Mouse (Mus musculus): ENCODE data around the gene Nt5c. TPM values are rescaled to one million over a fixed set of nuclear protein-coding genes. Genes with fewer than 3 reads are reported as not detected.
"Not testable (repeated sequence)": the region's sequence is repeated elsewhere in the genome, so short reads cannot be mapped to it uniquely, and the experiment has no call there.

Nt5c gene
- total RNA-seq, 4 experiments from 2014 or later, result 8.7 to 14.9 (median 10.1) TPM

DNA sequence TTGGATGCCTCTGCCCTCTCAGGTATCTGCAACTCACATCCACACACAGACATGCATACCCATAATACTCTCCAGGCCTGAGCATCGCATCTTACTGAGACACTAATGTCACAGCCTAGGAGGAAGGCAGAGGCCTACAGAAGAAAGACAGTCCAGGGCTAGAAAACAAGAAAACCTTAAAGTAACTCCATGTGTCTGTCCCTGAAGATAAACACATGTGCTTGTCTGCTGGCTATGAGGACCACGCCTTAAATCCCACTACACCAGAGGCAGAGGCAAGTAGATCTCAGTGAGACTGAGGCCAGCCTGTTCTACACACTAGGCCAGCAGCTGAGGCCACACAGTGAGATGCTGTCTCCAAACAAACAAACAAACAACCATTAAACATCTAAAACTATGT lies 19.5 kb upstream of the Nt5c start:
- no peak for DNase-seq (ENCODE audit: low spot score)

DNA sequence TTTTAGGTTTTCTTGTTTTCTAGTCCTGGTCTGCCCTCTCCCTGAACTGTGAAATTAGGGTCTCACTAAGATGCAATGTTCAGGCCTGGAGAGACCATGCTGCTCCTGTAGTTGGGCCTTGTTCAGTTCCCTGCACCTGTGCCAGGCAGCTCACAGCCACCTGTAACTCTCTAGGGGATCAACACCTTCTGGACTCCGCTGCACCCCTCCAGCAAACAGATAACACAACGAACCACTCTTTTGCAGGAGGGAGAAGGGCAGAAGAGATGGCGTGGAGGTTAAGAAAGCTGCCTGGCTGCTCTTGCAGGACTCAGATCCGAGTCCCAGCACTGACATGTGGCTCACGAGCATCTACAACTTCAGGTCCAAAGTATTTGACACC lies 18.8 kb upstream of the Nt5c start:
- no peak for DNase-seq (ENCODE audit: low spot score)

DNA sequence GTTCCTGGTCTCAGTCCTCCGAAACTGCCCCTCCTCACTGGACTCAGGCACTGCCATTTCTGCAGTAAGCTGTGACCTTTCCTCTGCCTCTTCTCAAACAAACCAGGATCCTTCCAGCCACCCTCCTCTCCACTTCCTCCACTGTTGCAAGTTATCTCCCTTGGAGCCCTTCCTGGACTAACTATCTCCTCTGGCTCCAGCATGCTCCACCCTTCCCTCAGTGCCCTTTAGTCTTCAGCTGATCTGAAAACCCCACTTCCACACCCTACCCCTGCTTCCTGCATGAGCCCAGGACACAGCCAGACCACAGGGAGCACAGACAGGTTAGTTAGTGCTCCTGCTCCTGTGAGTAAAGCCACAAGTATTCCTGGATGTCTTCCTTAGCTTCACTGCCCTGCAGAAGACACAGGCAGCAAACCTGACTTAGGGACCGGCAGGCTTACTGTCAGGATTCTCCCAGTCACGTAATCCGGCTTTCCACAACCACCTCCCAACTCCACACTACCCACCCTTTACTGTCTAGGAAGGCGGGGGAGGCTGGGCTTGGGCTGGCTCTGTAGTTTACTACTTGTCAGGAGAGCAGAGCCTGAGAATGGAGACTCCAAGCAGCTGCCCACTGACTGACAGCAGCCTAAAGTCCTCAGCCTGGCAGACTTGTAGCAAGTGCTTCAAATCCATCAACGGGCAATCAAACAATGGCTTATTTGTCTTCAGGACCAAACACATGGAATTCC lies 18.3 kb upstream of the Nt5c start:
- no peak for DNase-seq (ENCODE audit: low spot score)

DNA sequence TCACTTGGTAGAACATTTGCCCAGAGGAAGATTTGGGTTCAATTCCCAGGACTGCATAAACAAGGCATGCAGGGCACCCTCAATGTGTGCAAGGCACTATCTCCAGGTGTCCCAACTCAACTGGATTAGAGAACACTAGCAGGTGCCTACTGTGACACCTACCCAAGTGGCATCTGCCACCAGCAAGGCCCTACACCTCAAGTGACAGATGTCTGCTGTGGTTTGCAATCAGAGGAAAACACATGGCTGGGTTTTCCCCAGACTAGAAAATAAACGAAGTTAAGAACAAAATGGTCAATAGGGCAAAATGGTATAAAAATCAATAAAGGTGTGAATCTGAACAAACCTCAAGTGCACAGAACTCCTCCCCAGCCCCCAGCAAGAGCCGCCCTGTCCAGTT lies 16.4 kb upstream of the Nt5c start:
- DNase-seq (ENCODE audit: low spot score), result no peak

DNA sequence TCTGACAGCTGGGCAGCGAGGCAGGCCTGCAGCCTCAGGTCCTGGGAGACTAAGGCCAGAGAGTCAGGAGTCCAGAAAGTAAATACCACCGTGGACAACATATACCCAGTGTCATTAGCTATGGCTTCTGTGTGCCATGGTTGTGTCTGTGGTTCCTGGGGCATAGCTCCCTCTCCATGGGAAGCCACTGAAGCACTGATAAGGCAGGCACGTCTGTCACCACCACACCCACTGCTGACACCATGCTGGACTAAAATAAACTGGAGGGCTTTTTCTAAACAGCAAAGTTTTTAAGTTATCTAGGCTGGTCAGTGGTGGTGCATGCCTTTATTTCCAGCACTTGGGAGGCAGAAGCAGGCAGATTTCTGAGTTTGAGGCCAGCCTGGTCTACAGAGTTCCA lies 14.9 kb upstream of the Nt5c start:
- no peak for DNase-seq (ENCODE audit: low spot score)

DNA sequence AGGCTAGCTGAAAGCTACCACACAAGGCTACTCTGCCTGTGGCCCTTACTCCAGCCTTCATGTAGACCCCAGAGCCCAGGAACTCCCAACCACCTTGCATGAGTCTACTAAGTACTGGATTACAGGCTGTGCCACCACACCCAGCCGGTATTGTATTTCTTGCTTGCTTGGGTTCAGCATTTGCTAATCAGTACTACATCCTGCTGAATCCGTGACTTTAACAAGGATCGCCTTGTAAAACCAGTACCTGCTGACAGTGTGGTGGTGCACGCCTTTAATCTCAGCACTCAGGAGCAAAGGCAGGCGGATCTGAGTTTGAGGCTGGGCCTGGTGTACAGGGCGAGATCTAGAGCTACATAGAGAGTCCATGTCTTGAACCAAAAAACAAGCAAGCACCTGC lies 11.0 kb upstream of the Nt5c start:
- no peak for DNase-seq (ENCODE audit: low spot score)

DNA sequence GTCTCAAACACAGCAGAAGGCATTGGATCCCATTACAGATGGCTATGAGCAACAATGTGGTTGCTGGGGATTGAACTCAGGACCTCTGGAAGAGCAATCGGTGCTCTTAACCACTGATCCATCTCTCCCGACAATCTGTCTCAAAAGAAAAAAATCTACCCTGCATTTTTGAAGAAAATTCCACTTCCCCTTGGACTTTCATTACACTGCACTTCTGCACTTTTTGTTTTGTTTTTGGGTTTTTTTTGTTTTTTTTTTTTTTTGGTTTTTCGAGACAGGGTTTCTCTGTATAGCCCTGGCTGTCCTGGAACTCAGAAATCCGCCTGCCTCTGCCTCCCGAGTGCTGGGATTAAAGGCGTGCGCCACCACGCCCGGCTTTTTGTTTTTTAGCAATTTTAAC lies 4.9 kb upstream of the Nt5c start:
- DNase-seq (ENCODE audit: low spot score), result not testable (repeated sequence)

DNA sequence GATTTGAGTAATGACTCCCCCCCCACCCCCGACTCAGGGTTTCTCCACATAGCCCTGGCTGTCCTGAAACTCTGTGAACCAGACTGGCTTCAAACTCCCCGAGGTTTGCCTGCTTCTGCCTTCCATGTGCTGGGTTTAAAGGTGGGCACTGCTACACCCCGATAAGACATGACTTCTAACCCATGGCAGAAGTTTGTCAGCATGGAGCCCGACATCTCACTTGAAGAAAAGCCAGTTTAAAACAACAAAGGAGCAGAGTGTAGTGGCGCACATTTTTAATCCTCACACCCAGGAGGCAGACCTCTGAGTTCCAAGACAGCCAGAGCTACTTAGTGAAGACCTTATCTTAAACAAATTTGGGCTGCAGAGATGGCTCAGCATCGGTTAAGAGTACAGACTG lies 725 bp upstream of the Nt5c start:
- no peak for DNase-seq (ENCODE audit: low spot score)

DNA sequence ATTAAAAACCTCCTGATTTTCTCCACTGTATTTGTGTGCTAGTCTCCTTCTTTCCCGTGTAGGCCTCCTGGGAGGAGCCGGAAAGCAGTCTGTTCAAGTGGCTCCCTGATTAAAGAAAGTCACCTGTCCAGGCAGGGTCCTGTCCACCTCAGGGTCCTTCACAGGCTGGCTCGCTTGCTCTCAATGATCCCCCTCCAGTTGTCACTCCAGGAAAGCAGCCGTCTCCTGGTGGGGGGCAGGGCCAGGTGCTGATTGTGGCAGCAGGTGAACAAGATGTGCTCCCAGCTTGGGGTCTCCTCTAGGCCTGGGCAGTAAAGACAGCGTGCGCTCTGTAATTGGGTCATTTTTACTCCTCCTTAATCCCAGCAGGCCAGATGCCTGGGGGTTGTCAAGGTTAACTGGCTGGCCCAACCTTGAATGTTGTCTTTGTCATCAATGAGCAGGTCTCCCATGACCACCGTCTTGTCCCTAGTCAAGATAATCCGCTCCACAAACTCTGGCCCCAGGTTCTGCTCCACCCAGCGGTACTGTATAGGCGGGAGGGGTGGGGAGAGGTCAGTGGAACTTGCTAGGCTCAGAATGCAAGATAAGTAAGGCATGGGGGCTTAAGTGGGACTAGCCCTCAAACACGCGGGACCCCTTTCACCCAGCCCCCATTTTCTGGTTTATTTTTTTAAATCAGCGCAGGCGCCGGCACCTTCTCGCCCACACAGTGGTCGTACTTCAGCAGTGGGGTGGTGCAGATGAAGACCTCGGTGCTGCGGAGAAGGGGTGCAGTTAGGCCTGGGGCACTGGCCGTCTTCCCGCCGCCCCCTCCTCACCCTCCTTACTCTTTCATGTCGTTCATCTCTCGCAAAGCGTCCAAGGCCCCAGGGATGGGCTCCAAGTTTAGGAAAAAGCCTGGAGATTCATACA lies 964 bp downstream of the Nt5c start:
- DNase-seq (ENCODE audit: low spot score), result no peak

DNA sequence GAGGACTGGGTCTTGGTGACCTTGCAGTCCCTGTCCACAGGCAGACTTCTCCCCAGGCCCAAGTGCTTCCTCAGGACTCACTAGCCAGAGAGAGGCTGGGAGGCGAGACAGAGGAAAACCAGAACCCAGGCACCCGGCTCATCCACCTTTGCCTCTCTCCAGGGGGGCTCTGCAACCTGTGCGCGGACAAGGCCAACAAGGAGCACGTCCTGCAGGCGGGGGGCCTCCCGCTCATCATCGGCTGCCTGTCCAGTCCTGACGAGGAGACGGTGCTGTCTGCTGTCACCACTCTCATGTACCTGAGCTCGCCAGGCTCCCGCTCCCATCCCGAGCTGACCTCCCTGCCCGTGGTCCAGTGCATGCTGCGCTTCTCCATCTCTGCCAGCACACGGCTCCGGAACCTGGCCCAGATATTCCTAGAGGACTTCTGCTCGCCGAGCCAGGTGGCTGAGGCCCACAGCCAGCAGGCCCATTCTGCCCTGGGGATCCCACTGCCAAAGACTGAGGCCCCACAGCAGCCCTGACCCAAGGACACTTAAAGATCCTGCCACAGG lies 3.0 kb downstream of the Nt5c start:
- no peak for DNase-seq (ENCODE audit: low spot score)

DNA sequence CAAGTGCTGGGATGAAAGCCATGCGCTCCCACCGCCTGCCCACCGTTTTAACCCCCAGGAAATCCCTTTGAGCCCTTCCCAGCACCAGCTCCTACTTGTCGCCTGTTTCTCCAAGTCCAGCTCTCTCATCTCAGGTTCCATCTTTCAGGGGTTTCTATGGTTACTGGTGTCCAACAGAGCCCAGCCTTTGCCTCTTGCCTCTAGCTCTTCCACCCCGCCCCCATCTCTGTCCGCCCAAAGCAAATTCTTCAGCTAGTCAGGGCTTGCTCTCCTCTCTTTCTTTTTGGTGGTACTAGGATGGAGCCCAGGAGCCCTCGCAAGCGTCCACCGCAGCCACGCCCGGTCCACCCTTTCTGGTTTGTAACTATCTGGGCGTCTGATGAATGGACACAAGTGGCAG lies 6.5 kb downstream of the Nt5c start:
- no peak for DNase-seq (ENCODE audit: low spot score)

DNA sequence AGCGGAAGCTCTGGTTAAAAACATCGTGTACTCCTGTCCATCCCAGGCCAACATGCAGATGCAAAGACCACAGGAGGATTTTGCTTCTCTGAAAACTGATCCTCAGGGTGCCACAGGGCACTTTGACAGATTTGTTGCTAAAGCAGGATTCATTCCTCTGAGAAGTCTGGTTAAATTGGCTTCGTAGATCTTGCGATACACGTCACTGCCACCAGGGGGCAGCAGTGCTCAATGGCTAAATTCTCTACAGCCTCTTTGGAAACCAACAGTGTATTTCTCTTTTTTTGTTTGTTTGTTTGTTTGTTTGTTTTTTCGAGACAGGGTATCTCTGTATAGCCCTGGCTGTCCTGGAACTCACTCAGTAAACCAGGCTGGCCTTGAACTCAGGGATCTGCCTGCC lies 7.9 kb downstream of the Nt5c start:
- peak; percentile 72 for DNase-seq (ENCODE audit: low spot score)

DNA sequence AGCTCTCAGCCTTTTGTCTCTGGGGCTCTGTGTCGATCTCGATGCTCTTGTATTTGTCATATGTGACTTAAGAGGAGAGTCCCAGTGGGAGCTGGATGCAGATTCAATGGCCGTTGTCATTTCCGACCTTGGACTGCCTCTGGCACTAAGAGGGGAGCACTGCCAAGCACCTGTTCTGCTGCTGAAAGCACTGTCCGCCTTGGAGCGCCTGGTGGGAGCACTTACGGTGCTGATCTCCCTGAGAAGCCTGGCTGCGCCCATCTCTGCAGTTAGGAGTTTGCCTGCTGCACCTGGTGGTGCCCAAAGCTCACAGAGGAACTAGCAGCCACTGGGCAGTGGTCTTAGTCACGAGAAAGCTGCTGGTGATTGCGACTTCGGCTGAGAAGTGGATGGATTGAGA lies 8.4 kb downstream of the Nt5c start:
- no peak for DNase-seq (ENCODE audit: low spot score)

DNA sequence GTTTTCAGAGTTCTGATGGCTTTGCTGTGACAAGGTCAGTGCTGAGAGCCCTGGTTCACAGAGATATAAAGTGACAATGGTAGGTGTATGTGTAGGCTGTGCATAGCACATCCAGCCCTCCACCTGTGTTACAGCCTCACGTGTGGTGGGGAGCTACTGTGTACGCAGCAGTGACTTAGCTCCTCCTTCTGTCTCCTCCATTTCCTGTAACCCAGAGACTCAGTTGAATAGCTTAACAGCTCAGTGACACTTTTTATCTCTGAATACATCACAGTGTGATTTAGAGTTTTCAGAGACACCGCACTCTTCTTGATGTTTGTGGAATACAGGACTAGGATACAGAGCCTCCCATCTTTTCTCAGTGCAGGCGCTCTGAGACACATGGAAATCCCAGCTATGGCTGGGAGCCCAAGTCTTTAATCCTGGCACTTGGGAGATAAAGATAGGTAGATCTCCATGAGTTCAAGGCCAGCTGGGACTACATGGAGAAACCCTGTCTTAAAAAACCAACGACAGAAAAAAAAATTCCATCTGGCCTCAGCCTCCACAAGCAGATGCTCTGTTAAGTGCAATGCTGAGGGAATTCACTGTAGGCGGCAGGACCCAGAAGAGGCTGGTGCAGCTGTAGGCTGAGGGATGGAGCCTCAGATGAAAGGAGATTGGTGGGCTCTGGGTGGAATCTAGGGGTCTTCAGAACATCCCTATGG lies 10.0 kb downstream of the Nt5c start:
- no peak for DNase-seq (ENCODE audit: low spot score)

DNA sequence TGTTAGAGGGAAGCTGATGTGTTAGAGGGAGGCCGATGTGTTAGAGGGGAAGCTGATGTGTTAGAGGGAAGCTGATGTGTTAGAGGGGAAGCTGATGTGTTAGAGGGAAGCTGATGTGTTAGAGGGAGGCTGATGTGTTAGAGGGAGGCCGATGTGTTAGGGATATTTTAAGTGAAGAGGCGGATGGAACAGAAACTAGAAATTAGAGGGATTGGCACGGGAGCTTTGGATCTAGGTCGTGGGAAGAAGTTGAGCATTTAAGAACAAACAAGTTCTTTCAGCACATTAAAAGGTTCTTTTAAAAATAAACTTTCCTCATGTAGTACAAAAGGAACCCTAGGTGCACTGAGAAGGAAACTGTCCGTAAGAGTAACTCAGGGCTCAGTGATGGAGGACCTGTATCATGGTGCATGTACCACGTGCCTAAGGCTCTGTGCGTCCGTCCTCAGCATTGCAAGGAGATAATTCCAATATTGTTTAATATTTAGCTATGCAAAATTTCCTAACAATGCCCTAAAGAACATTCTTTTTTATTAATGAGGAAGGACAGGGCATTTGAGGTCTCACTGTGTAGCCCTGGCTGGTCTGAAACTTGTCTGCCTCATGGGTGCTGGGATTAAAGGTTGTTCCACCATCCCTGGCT lies 13.2 kb downstream of the Nt5c start:
- DNase-seq (ENCODE audit: low spot score), result no peak

DNA sequence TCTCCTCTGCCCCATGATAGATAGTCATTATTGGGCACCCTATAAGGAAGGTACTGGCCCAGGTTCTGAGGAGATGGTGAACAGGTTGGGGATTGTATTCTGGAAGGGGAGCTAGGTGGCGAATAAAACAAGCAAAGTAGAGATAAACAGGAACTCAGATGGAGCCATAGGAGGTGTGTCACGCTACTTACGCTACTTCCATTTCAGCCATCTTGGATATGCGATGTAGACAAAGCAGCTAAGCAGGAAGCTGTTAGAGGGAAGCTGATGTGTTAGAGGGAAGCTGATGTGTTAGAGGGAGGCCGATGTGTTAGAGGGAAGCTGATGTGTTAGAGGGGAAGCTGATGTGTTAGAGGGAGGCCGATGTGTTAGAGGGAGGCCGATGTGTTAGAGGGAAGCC lies 14.3 kb downstream of the Nt5c start:
- not testable (repeated sequence) for DNase-seq (ENCODE audit: low spot score)

DNA sequence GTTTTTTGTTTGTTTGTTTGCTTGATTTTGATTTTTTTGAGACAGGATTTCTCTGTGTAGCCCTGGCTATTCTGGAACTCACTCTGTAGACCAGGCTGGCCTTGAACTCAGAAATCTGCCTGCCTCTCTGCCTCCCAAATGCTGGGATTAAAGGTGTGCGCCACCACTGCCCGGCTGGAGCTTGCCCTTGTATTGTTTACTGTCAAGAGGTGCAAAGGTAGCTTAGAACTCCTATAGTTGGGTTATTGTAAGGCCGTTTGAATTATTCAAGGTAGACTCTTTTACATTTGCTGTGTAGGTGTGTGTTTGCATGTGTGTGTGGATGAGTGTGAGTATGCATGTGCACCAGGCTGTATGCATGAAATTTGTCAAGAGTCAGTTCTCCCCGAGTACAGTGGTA lies 15.0 kb downstream of the Nt5c start:
- DNase-seq (ENCODE audit: low spot score), result not testable (repeated sequence)

DNA sequence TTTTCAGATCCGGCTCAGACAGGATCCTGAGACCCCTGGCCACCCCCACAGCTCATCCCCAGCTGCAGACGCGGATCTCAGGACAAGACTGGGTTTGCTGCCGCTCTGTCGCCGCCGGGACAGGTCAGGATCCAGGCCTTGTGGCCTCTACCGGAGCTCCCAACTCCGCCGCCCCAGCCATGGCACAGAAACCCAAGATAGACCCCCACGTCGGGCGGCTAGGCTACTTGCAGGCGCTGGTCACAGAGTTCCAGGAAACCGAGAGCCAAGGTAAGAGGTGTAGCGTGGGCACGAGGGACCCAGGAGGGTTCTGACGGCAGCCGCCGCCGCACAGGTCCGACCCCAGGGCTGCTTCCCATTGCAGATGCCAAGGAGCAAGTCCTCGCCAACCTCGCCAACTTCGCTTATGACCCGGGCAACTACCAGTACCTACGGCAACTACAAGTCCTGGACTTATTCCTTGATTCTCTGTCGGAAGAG lies 15.9 kb downstream of the Nt5c start:
- DNase-seq (ENCODE audit: low spot score), result no peak

DNA sequence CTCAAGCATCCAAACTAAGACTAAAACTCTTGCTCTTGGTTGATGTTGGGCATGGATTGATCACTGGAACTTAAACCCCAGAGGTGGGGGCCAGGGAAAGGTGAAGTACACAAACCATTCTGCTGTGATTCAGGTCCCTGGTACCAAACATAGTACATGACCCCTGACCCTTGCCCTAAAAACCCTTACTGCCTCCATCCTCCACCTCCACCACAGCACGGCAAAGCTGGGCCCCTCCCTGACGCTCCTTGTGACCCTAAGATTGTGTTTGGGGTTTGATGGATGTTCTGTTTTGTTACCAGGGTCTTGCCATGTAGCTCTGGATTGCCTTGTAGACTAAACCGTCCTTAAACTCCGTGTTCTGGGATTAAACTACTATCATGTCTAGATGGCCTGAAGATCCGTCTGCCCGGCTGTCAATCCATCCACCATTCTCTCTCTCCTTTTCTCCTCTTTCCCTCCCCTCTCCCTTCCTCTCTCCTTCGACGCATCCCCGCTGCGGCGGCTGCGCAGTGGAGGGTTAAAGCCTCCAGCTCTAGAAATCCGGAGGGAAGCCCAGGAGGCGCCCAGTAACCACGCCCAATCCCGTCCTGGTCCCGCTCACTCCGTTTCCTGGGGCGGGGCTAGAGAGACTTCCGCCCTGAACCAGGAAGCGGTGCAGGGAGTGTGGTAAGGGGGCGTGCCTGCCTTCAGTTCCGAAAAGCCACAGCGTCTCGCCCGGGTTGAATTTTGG lies 16.5 kb downstream of the Nt5c start, which contains the start of gene Armc7:
Gene Armc7, plus strand, starts transcription at position 643 of the 733 bp plus-strand sequence.
- peak; percentile 97 for DNase-seq (ENCODE audit: low spot score)

DNA sequence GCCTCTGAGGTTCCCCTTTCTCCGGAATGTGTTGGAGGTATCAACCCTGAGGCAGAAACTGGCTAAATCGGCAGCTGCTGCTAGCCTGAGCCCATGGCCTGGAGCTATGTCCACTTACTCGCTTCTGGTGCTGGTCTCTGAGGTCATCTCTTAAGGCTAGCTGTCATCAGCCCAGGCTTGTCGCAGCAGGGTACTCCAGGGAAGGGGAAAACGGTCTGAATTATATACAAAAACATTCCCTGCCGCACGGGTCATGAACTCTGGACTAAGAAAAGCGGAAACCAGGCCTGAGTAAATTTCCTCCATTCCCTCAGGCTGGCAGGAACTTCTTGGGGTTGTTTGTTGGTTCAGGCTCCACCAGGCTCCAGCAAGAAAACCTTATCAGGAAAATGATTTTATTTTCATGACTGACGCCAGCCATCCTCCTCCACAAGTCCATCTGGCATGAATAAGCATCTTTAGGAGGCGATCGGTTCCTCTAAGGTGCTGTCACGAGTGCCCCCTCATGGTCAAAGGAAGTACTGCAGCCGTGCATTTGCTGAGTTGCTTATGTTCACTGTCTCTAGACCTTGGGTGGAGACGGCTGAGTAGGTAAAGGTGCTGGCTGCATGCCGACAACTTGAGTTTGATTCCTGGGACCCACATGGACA lies 17.9 kb downstream of the Nt5c start:
- peak; percentile 97 for DNase-seq (ENCODE audit: low spot score)
